Mouse (Mus musculus) limb, embryonic 12.5 days (tissue): Measurements from ENCODE around the gene Atp6v1g1. TPM values are rescaled to one million over a fixed set of nuclear protein-coding genes. Genes with fewer than 3 reads are reported as not detected.

Experiments
- ATAC-seq: fragments of 200-750 bp; cut with Nextera tagmentation; 2 replicates; pipeline ENCODE4 v1.8.0; 2017; ENCODE audit warnings: low read depth, moderate TSS enrichment; ENCODE audit not compliant: insufficient number of reproducible peaks, insufficient read depth, low FRiP score, low TSS enrichment
- H3K27ac ChIP-seq: fragments of 300-500 bp; sonication (generic); 2 replicates; pipeline ENCODE4 v1.5.1; 2016; ENCODE audit warnings: mild to moderate bottlenecking, moderate library complexity
- H3K27me3 ChIP-seq: fragments of 300-500 bp; sonication (generic); 2 replicates; pipeline ENCODE4 v1.6.1; 2016; ENCODE audit warnings: mild to moderate bottlenecking, moderate library complexity
- H3K36me3 ChIP-seq: fragments of 300-500 bp; sonication (generic); 2 replicates; pipeline ENCODE4 v1.6.1; 2016; ENCODE audit warnings: mild to moderate bottlenecking, moderate library complexity
- H3K4me1 ChIP-seq: fragments of 300-500 bp; sonication (generic); replicated peaks from 2 replicates; pipeline ENCODE4 v1.6.1; 2016
- H3K4me2 ChIP-seq: fragments of 300-500 bp; sonication (generic); 2 replicates; pipeline ENCODE4 v1.6.1; 2016; ENCODE audit warnings: mild to moderate bottlenecking, moderate library complexity
- H3K4me3 ChIP-seq: fragments of 300-500 bp; sonication (generic); replicated peaks from 2 replicates; pipeline ENCODE4 v1.5.1; 2016; ENCODE audit warnings: mild to moderate bottlenecking
- H3K9ac ChIP-seq: fragments of 300-500 bp; sonication (generic); replicated peaks from 2 replicates; pipeline ENCODE4 v1.6.1; 2016; ENCODE audit warnings: mild to moderate bottlenecking, moderate library complexity
- H3K9me3 ChIP-seq: fragments of 300-500 bp; sonication (generic); 2 replicates; pipeline ENCODE4 v1.6.1; 2016; ENCODE audit warnings: mild to moderate bottlenecking, moderate library complexity
- WGBS: fragments of 180-500 bp; shearing (Covaris S2); methylation state at CpG from one replicate; pipeline ENCODE4 v1.1.7; 2016; 5-methylcytosine and 5-hydroxymethylcytosine counted together
- polyA plus RNA-seq: library from polyadenylated mRNA; unstranded; fragments of >200 nt; fragmentation: Nextera tagmentation; extraction: Ambion mirVana; gene quantifications from 2 replicates; pipeline ENCODE4 v1.2.1, GENCODE M21; 2016

The Atp6v1g1 gene
- polyA plus RNA-seq, 1 experiment from 2014 or later = 317 TPM

GRCm38 (mm10) chr4:63586240-63586639, 41.7 kb downstream of the Atp6v1g1 start:
- no peak overlapping the region for H3K4me2 ChIP-seq
- no peak overlapping the region for H3K4me3 ChIP-seq
- H3K27me3 ChIP-seq = no peaks in the 10 kb centered on the region
- H3K9me3 ChIP-seq = no peaks in the 10 kb centered on the region
- ATAC-seq = no peak
- no peak overlapping the region for H3K9ac ChIP-seq
- no peak overlapping the region for H3K27ac ChIP-seq
- peaks cover 10% of the 10 kb centered on the region; the same call in 1 of the 2 replicates for H3K36me3 ChIP-seq
- 88% methylated on average over 2 of the region's 2 CpGs for WGBS
- peaks cover 20% of the 10 kb centered on the region for H3K4me1 ChIP-seq

GRCm38 (mm10) chr4:63589987-63590386, 45.4 kb downstream of the Atp6v1g1 start:
- 84% methylated on average over 7 of the region's 7 CpGs for WGBS
- Histone ChIP-seq H3K4me1 (no peaks in the 10 kb centered on the region; the same call in 1 of the 2 replicates), H3K9me3 (no peaks in the 10 kb centered on the region), H3K4me3 (no peak overlapping the region), H3K9ac (no peak overlapping the region), H3K27me3 (no peaks in the 10 kb centered on the region), H3K4me2 (no peak overlapping the region), H3K36me3 (no peaks in the 10 kb centered on the region), H3K27ac (no peak overlapping the region)
- no peak for ATAC-seq

GRCm38 (mm10) chr4:63590538-63590937, 46.0 kb downstream of the Atp6v1g1 start:
- Histone ChIP-seq H3K4me2 (no peak overlapping the region), H3K4me1 (no peaks in the 10 kb centered on the region; the same call in 1 of the 2 replicates), H3K27me3 (no peaks in the 10 kb centered on the region), H3K36me3 (no peaks in the 10 kb centered on the region), H3K9ac (no peak overlapping the region), H3K9me3 (no peaks in the 10 kb centered on the region), H3K4me3 (no peak overlapping the region), H3K27ac (no peak overlapping the region)
- WGBS = 85% methylated on average over 4 of the region's 4 CpGs
- no peak for ATAC-seq

GRCm38 (mm10) chr4:63594459-63595110, 50.0 kb downstream of the Atp6v1g1 start:
- no peaks in the 10 kb centered on the region; the same call in 1 of the 2 replicates for H3K4me1 ChIP-seq
- H3K27ac ChIP-seq = no peak overlapping the region
- no peaks in the 10 kb centered on the region for H3K36me3 ChIP-seq
- no peak for ATAC-seq
- no peak overlapping the region for H3K4me2 ChIP-seq
- H3K9me3 ChIP-seq = no peaks in the 10 kb centered on the region
- no peak overlapping the region for H3K4me3 ChIP-seq
- H3K9ac ChIP-seq = no peak overlapping the region
- whole genome bisulfite sequencing = 79% methylated on average over 5 of the region's 5 CpGs
- H3K27me3 ChIP-seq = no peaks in the 10 kb centered on the region

GRCm38 (mm10) chr4:63595259-63595658, 50.7 kb downstream of the Atp6v1g1 start:
- H3K4me2 ChIP-seq = no peak overlapping the region
- H3K36me3 ChIP-seq = no peaks in the 10 kb centered on the region
- H3K4me3 ChIP-seq = no peak overlapping the region
- 77% methylated on average over 10 of the region's 10 CpGs for WGBS
- H3K27ac ChIP-seq = no peak overlapping the region
- H3K4me1 ChIP-seq = no peaks in the 10 kb centered on the region; the same call in 1 of the 2 replicates
- no peaks in the 10 kb centered on the region for H3K27me3 ChIP-seq
- no peak overlapping the region for H3K9ac ChIP-seq
- H3K9me3 ChIP-seq = no peaks in the 10 kb centered on the region
- no peak for ATAC-seq

- H3K36me3 ChIP-seq = no peaks in the 10 kb centered on the region
- H3K27ac ChIP-seq = no peak overlapping the region
- no peaks in the 10 kb centered on the region; the same call in 1 of the 2 replicates for H3K4me1 ChIP-seq
- no peaks in the 10 kb centered on the region for H3K9me3 ChIP-seq
- no peak for ATAC-seq
- WGBS = 95% methylated on average over 4 of the region's 4 CpGs
- H3K4me2 ChIP-seq = no peak overlapping the region
- no peaks in the 10 kb centered on the region for H3K27me3 ChIP-seq
- no peak overlapping the region for H3K9ac ChIP-seq
- H3K4me3 ChIP-seq = no peak overlapping the region
Measured at GRCm38 (mm10) chr4:63596010-63596409, 51.4 kb downstream of the Atp6v1g1 start.

Other genes with a start within 250 kb of the Atp6v1g1 start
- not detected in 2 replicates for gene Orm1, start 200.2 kb upstream of the Atp6v1g1 start, polyA plus RNA-seq
- gene Orm3, start 188.6 kb upstream of the Atp6v1g1 start, polyA plus RNA-seq = not detected in 2 replicates
- not detected in 2 replicates for gene Orm2, start 182.3 kb upstream of the Atp6v1g1 start, polyA plus RNA-seq
- gene Akna, start 141.4 kb upstream of the Atp6v1g1 start, polyA plus RNA-seq = 10.0 and 11.3 TPM in 2 replicates
- 14.7 and 14.8 TPM in 2 replicates for gene Whrn, start 48.8 kb upstream of the Atp6v1g1 start, polyA plus RNA-seq
- gene Tmem268, start 14.0 kb downstream of the Atp6v1g1 start, polyA plus RNA-seq = 8.8 and 11.6 TPM in 2 replicates
- gene Gm11213, start 60.5 kb downstream of the Atp6v1g1 start, polyA plus RNA-seq = not detected in 2 replicates
- gene Tex48, start 77.7 kb downstream of the Atp6v1g1 start, polyA plus RNA-seq = not detected in 2 replicates
- not detected in 2 replicates for gene Gm11214, start 118.6 kb downstream of the Atp6v1g1 start, polyA plus RNA-seq
- gene Tnfsf15, start 200.3 kb downstream of the Atp6v1g1 start, polyA plus RNA-seq = 0.06 TPM in 1 of 2 replicates, not detected in the other